8 mouse cellular contexts compared by ENCODE assay signal in genomic region chr19:28165901-28166361, GRCm38 (mm10).
DNase-seq lines count a peak whose midpoint lies in the region; ATAC-seq and TF ChIP-seq lines count a peak whose summit lies in the region.

No protein-coding gene starts in this region.

- H3K27ac ChIP-seq in forebrain, embryonic 11.5 days (ENCODE audit: low read depth, low read length), result no peak overlapping the region
- no peak overlapping the region for H3K27ac ChIP-seq in heart, postnatal 0 days (ENCODE audit: low read depth)
- H3K27ac ChIP-seq in liver, embryonic 11.5 days (ENCODE audit: low read depth, low read length), result no peak overlapping the region
- no peak overlapping the region for H3K27ac ChIP-seq in neural tube, embryonic 14.5 days (ENCODE audit: low read depth, low read length)

- no peak overlapping the region for H3ac ChIP-seq in C2C12 (ENCODE audit: control insufficient read depth, insufficient read length, low read depth)

- no peaks in the 10 kb centered on the region for H3K27me3 ChIP-seq in C2C12 (ENCODE audit: control insufficient read depth, insufficient read depth, insufficient read length)
- H3K27me3 ChIP-seq in forebrain, embryonic 11.5 days (ENCODE audit: control insufficient read depth, insufficient read depth, low read length), result no peaks in the 10 kb centered on the region
- no peaks in the 10 kb centered on the region for H3K27me3 ChIP-seq in heart, postnatal 0 days (ENCODE audit: control insufficient read depth, insufficient read depth, low read length)
- H3K27me3 ChIP-seq in liver, embryonic 11.5 days (replicated peaks; ENCODE audit: control insufficient read depth, insufficient read depth, low read length), result no peaks in the 10 kb centered on the region
- no peaks in the 10 kb centered on the region for H3K27me3 ChIP-seq in neural tube, embryonic 14.5 days (ENCODE audit: control insufficient read depth, insufficient read depth, low read length)

- no peak overlapping the region for H3K9ac ChIP-seq in forebrain, embryonic 11.5 days (ENCODE audit: low read length)
- no peak overlapping the region for H3K9ac ChIP-seq in heart, postnatal 0 days (replicated peaks; ENCODE audit: low read depth, low read length)
- no peak overlapping the region for H3K9ac ChIP-seq in liver, embryonic 11.5 days (ENCODE audit: low read depth, low read length)
- H3K9ac ChIP-seq in neural tube, embryonic 14.5 days (replicated peaks; ENCODE audit: low read depth, low read length), result no peak overlapping the region

- H3K4me2 ChIP-seq in forebrain, embryonic 11.5 days (ENCODE audit: low read depth, low read length, severe bottlenecking), result no peak overlapping the region
- peak overlapping the region; percentile 61 for H3K4me2 ChIP-seq in heart, postnatal 0 days (ENCODE audit: low read depth, low read length)
- no peak overlapping the region for H3K4me2 ChIP-seq in liver, embryonic 11.5 days
- H3K4me2 ChIP-seq in neural tube, embryonic 14.5 days (ENCODE audit: low read depth, low read length), result peak overlapping the region; percentile 9

- H3K79me3 ChIP-seq in C2C12 (ENCODE audit: low read depth), result no peaks in the 10 kb centered on the region

- no peak for TF ChIP-seq EP300 in heart, postnatal 0 days (IDR thresholded peaks at IDR 0.05; ENCODE audit: low read depth)

- H3K4me3 ChIP-seq in C2C12 (ENCODE audit: insufficient read depth, poor library complexity, severe bottlenecking), result no peak overlapping the region
- no peak overlapping the region for H3K4me3 ChIP-seq in forebrain, embryonic 11.5 days (ENCODE audit: low read depth, low read length)
- H3K4me3 ChIP-seq in heart, postnatal 0 days (ENCODE audit: low read depth, low read length), result peak overlapping the region; percentile 42
- no peak overlapping the region for H3K4me3 ChIP-seq in liver, embryonic 11.5 days (ENCODE audit: low read depth, low read length)
- no peak overlapping the region for H3K4me3 ChIP-seq in neural tube, embryonic 14.5 days (ENCODE audit: low read depth, low read length)

- WGBS in forebrain, embryonic 11.5 days, result 46% methylated on average over 15 of the region's 15 CpGs
- 18% methylated on average over 15 of the region's 15 CpGs for WGBS in heart, postnatal 0 days
- 59% methylated on average over 15 of the region's 15 CpGs for WGBS in liver, embryonic 11.5 days
- WGBS in neural tube, embryonic 14.5 days, result 29% methylated on average over 15 of the region's 15 CpGs

- peak; percentile 76 for ATAC-seq in forebrain, embryonic 11.5 days (replicated peaks; ENCODE audit: low FRiP score)
- peak; percentile 89 for ATAC-seq in heart, postnatal 0 days (ENCODE audit: insufficient read depth, low read depth)
- no peak for ATAC-seq in liver, embryonic 11.5 days (replicated peaks; ENCODE audit: low FRiP score)
- peak; percentile 88 for ATAC-seq in neural tube, embryonic 14.5 days (ENCODE audit: low read depth)

- H3K9me3 ChIP-seq in forebrain, embryonic 11.5 days (ENCODE audit: control insufficient read depth, low read length), result no peaks in the 10 kb centered on the region
- no peaks in the 10 kb centered on the region for H3K9me3 ChIP-seq in heart, postnatal 0 days (replicated peaks; ENCODE audit: control insufficient read depth, low read length)
- H3K9me3 ChIP-seq in liver, embryonic 11.5 days (ENCODE audit: control insufficient read depth, low read length), result no peaks in the 10 kb centered on the region
- H3K9me3 ChIP-seq in neural tube, embryonic 14.5 days (ENCODE audit: control insufficient read depth, low read length), result no peaks in the 10 kb centered on the region

- DNase-seq in brain, embryonic 18.5 days (ENCODE audit: low read depth, low spot score), result peak; percentile 57
- peak; percentile 75 for DNase-seq in forebrain, embryonic 11.5 days (ENCODE audit: low spot score)
- DNase-seq in heart, postnatal 0 days (ENCODE audit: low spot score), result peak; percentile 73
- peak; percentile 62 to 73 for DNase-seq in kidney, postnatal 25 days
- DNase-seq in liver, embryonic 11.5 days (ENCODE audit: low spot score), result peak; percentile 38
- peak; percentile 19 to 27 for DNase-seq in thymus, postnatal 36 days

- peak; percentile 36 for TF ChIP-seq CTCF in C2C12 (IDR thresholded peaks at IDR 0.05; ENCODE audit: control insufficient read depth, insufficient read depth, insufficient read length)
- peak; percentile 70 for TF ChIP-seq CTCF in heart, postnatal 0 days (IDR thresholded peaks at IDR 0.05; ENCODE audit: low read depth)

- no peaks in the 10 kb centered on the region for H3K36me3 ChIP-seq in C2C12 (ENCODE audit: control insufficient read depth, insufficient read depth)
- H3K36me3 ChIP-seq in forebrain, embryonic 11.5 days (ENCODE audit: control insufficient read depth, insufficient read depth, low read length), result no peaks in the 10 kb centered on the region
- no peaks in the 10 kb centered on the region for H3K36me3 ChIP-seq in heart, postnatal 0 days (replicated peaks; ENCODE audit: control insufficient read depth, insufficient read depth, low read length)
- no peaks in the 10 kb centered on the region for H3K36me3 ChIP-seq in liver, embryonic 11.5 days (ENCODE audit: control insufficient read depth, insufficient read depth, low read length)
- H3K36me3 ChIP-seq in neural tube, embryonic 14.5 days (ENCODE audit: control insufficient read depth, insufficient read depth, low read length), result no peaks in the 10 kb centered on the region

- H3K79me2 ChIP-seq in C2C12 (ENCODE audit: control insufficient read depth, insufficient read depth), result no peaks in the 10 kb centered on the region

- no peaks in the 10 kb centered on the region for H3K4me1 ChIP-seq in forebrain, embryonic 11.5 days (replicated peaks; ENCODE audit: control insufficient read depth, insufficient read depth, low read length)
- H3K4me1 ChIP-seq in heart, postnatal 0 days (ENCODE audit: control insufficient read depth, insufficient read depth), result no peaks in the 10 kb centered on the region
- H3K4me1 ChIP-seq in liver, embryonic 11.5 days (replicated peaks; ENCODE audit: control insufficient read depth, insufficient read depth, low read length), result no peaks in the 10 kb centered on the region
- no peaks in the 10 kb centered on the region for H3K4me1 ChIP-seq in neural tube, embryonic 14.5 days (ENCODE audit: control insufficient read depth, insufficient read depth, low read length)

TF ChIP-seq in C2C12, 6 proteins besides CTCF, POLR2A, EP300 and RAD21:
- TF ChIP-seq MAX (IDR thresholded peaks at IDR 0.05) (no peak), FOSL1 (IDR thresholded peaks at IDR 0.05; ENCODE audit: insufficient read depth, low read length, poor library complexity, severe bottlenecking) (no peak), CEBPB (IDR thresholded peaks at IDR 0.05; ENCODE audit: low read depth) (no peak), MYOD1 (IDR thresholded peaks at IDR 0.05; ENCODE audit: control insufficient read depth, insufficient read length, low read depth) (no peak), USF1 (IDR thresholded peaks at IDR 0.05; ENCODE audit: low read depth) (no peak), MYOG (IDR thresholded peaks at IDR 0.05; ENCODE audit: control insufficient read depth, extremely low read depth, insufficient read length) (no peak)

Comparison
In these comparisons a context has a peak if more than half of its experiments do, and no peak if none do; other contexts are left out.
1. DNase-seq: peak in every context shown above with its lines; median percentile 75 in forebrain, embryonic 11.5 days; 73 in heart, postnatal 0 days; 68 in kidney, postnatal 25 days; 57 in brain, embryonic 18.5 days; 38 in liver, embryonic 11.5 days; 23 in thymus, postnatal 36 days.
2. H3K4me2 ChIP-seq: peak in heart, postnatal 0 days (single experiment) and neural tube, embryonic 14.5 days (single experiment); none in forebrain, embryonic 11.5 days (single experiment) and liver, embryonic 11.5 days (single experiment).